Mouse (Mus musculus) megakaryocyte, embryonic 14.5 days (primary cell): ENCODE measurements at regions not wholly inside any gene's neighbourhood (a gene's known extent, or its start where the extent isn't known, plus 50 kb on each side); places are given as distances from the start of the nearest gene placed in this dataset.

Experiments used
- FLI1 ChIP-seq: IDR thresholded peaks from 2 replicates; pipeline ENCODE4 v1.6.1; 2012; ENCODE audit warnings: low read length, inconsistent platforms, mixed read lengths
- GATA1 ChIP-seq: IDR thresholded peaks from 3 replicates; pipeline ENCODE4 v1.6.1; 2012; ENCODE audit warnings: mixed read lengths, low read length, inconsistent platforms, borderline replicate concordance

DNA sequence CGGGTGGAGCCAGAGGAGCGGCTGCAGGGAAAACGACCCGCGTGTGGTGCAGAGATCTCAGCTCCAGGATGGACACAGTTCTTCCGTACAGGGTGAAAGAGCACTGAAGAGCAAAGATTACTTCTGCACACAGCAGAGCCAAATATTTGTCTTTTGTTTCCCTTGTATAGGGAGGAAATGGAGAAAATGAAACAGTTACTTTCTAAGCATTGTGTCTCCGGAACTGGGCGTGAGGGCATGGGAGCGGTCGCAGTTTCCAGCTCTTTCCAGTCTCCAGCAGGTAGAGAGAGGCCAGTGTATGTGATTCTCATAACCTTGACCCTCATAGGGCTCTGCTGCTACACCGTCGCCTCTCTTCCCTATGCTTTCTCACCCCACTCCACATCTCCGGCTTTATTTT, 105.1 kb upstream of the Gm10295 start:
- no peak for TF ChIP-seq FLI1
- no peak for TF ChIP-seq GATA1
